Mouse (Mus musculus): Measurements from ENCODE around the gene Arhgap15.

GRCm38 (mm10) chr2:43790049-43790693 lies 41.5 kb downstream of the Arhgap15 start:
- TF ChIP-seq CTCF (IDR thresholded peaks at IDR 0.05; ENCODE audit: extremely low read depth, insufficient read length, insufficient replicate concordance, low read depth, low read length) (no peak), POLR2A (IDR thresholded peaks at IDR 0.05; ENCODE audit: low read depth, low read length) (no peak)

All from small intestine, adult 2 months (tissue).